Mouse (Mus musculus): ENCODE measurements around the gene Abhd14b. TPM values are rescaled to one million over a fixed set of nuclear protein-coding genes. Genes with fewer than 3 reads are reported as not detected.

Gene Abhd14b
- polyA plus RNA-seq, 1 experiment from 2014 or later = 15.3 TPM

- Histone ChIP-seq H3K9me3 (no peaks in the 10 kb centered on the region), H3K9ac (no peak overlapping the region), H3K4me2 (no peak overlapping the region), H3K27ac (no peak overlapping the region), H3K4me3 (no peak overlapping the region), H3K27me3 (0 out of 2 replicates have a peak, but pooled peaks cover 7% of the 10 kb centered on the region), H3K4me1 (peaks cover 16% of the 10 kb centered on the region), H3K36me3 (peaks cover 34% of the 10 kb centered on the region)
- no peak for ATAC-seq (ENCODE audit: borderline replicate concordance, extremely low read depth, low FRiP score, low TSS enrichment)
- WGBS = 87% methylated on average over 12 of the region's 12 CpGs
Measured at GRCm38 (mm10) chr9:106462430-106462800, 15.2 kb downstream of the Abhd14b start.

DNA sequence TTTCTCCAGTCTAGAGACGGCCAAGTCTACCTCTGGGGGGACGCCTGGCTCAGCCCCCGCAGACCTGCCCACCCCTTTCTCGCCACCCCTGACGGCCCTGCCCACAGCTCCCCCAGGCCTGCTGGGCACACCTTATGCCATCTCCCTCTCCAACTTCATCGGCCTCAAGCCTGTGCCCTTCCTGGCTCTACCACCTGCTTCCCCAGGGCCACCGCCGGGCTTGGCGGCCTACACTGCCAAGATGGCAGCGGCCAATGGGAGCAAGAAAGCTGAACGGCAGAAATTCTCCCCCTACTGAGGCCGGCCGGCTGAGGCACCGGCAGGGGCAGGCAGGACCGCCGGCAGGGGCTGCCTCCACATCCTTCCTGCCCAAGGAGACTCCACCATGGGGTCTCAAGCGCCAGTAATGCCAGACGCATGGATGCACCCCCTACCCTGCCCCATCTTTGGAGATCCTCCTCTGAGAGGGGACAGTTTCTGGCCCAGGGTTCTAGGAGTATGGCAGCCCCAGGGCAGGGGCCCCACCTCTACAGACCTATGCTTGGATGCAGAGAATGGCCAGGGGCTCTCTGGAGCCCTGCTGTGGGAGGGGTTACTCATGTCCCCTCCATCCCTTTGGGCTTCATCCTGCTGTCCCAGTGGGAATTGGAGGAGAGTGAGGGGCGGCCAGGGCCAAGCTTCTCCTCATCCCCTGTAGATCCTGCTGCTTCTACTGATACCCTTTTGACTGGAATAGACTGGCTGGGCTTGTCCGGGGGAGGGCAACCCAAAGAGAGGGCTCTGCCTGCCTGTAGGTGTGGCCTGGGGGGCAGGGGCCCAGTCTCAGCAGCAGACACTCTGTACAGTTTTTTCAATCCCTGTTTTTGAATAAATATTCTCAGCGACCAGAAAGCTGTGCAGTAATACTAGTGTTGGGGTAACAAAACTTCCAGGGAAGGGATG lies 16.1 kb downstream of the Abhd14b start:
- Histone ChIP-seq H3K4me1 (peaks cover 12% of the 10 kb centered on the region), H3K9ac (no peak overlapping the region), H3K9me3 (no peaks in the 10 kb centered on the region), H3K36me3 (peaks cover 34% of the 10 kb centered on the region), H3K4me2 (no peak overlapping the region), H3K4me3 (no peak overlapping the region), H3K27ac (no peak overlapping the region), H3K27me3 (0 out of 2 replicates have a peak, but pooled peaks cover 7% of the 10 kb centered on the region)
- WGBS = 82% methylated on average over 21 of the region's 21 CpGs
- ATAC-seq (ENCODE audit: borderline replicate concordance, extremely low read depth, low FRiP score, low TSS enrichment) = no peak

DNA sequence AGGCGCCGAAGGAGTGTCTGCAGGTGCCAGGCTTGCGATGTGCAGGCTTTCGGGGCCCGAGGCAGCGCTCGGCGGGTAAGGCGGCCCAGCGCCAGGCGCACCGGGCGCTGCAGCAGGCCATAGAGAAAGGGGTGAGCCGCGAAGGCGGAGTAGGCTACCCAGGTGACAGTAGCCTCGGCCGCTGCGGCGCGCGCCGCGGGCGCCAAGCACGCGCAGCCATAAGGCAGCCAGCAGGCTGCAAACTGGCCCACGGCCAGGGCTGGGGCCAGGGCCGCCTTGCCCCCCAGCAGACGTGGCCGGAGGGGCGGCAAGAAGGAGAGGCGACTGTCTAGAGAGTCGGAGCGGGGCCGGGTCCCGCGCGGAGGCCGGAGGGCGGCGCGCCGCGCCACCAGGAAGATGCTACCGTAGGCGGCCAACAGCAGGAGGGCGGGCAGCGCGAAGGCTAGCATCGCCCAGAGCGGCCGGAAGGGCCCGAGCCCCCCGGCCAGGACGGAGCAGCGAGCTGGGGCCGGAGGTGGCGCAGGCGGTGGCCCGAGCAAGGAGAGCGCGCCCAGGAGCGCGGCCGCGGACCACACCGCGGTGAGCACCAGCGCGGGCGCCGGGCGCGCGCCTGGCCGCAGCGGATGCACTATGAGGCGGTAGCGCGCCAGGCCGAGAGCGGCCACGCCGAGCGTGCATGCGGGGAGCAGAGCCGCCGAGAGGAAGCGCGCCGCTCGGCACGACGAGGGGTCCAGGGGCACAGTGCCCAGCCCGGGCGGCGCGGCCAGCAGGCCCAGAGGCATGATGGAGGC lies 17.7 kb downstream of the Abhd14b start:
- Histone ChIP-seq H3K4me1 (peaks cover 12% of the 10 kb centered on the region), H3K36me3 (peaks cover 30% of the 10 kb centered on the region), H3K9ac (peak overlapping the region; percentile 46), H3K27me3 (0 out of 2 replicates have a peak, but pooled peaks cover 7% of the 10 kb centered on the region), H3K27ac (no peak overlapping the region), H3K9me3 (no peaks in the 10 kb centered on the region), H3K4me2 (peak overlapping the region; percentile 85), H3K4me3 (peak overlapping the region; percentile 45)
- peak; percentile 58 for ATAC-seq (ENCODE audit: borderline replicate concordance, extremely low read depth, low FRiP score, low TSS enrichment)
- WGBS = 3% methylated on average over 99 of the region's 99 CpGs

GRCm38 (mm10) chr9:106465571-106466200 lies 18.4 kb downstream of the Abhd14b start, which contains the start of gene Gpr62:
Gpr62 (minus strand) TSS chr9:106465938.
- ATAC-seq (ENCODE audit: borderline replicate concordance, extremely low read depth, low FRiP score, low TSS enrichment) = no peak
- H3K27ac ChIP-seq = no peak within 1 kb of the TSS
- peaks cover 28% of the 10 kb centered on the region for H3K36me3 ChIP-seq
- H3K9ac ChIP-seq = peak within 1 kb of the TSS; percentile 46
- H3K9me3 ChIP-seq = no peaks in the 10 kb centered on the region
- WGBS = 37% methylated on average over 26 of the region's 26 CpGs
- H3K27me3 ChIP-seq = 0 out of 2 replicates have a peak, but pooled peaks cover 7% of the 10 kb centered on the region
- H3K4me1 ChIP-seq = peaks cover 12% of the 10 kb centered on the region
- H3K4me3 ChIP-seq = peak within 1 kb of the TSS; percentile 45
- H3K4me2 ChIP-seq = peak within 1 kb of the TSS; percentile 85

DNA sequence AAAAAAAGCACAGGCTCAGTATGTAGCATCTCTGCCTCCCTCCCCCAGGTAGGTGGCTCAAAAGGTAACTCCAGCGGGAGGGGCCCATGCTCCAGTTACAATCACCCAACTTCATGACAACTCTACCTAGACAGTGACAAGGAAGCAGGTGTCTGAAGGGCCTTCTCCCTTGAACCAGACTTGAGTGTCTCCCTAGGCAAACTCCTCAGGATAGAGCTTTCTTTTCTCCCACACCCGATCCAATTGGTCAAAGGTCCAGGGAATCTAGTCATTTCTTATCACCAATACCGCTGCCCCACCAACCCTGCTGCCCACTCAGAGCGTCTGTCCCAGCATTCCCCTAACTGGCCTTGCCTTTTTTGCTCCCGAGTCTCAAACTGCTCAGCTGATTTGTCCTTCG lies 19.5 kb downstream of the Abhd14b start:
- Histone ChIP-seq H3K27me3 (0 out of 2 replicates have a peak, but pooled peaks cover 7% of the 10 kb centered on the region), H3K4me2 (no peak overlapping the region), H3K9ac (no peak overlapping the region), H3K9me3 (no peaks in the 10 kb centered on the region), H3K27ac (no peak overlapping the region), H3K4me3 (no peak overlapping the region), H3K4me1 (peaks cover 15% of the 10 kb centered on the region), H3K36me3 (peaks cover 21% of the 10 kb centered on the region)
- no peak for ATAC-seq (ENCODE audit: borderline replicate concordance, extremely low read depth, low FRiP score, low TSS enrichment)
- WGBS = 81% methylated on average over 6 of the region's 6 CpGs

DNA sequence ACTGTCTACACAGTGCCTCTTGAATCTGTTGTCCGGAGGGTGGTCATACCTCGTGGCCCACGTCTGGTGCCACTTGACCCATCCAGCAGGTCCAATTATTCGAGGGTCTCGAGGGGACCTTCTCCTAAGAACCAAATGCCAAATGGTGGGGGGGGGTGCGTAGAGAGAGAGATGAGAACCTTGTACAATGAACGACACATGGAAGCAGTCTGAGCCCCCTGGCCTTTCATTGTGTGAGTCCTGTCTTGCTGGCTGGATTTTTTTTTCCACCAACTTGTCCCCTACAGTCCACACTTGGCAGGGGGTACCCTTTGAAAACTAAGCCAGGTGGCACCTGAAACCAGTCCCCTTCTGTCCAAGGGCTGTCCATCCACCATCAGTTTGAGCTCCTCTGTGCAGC lies 20.5 kb downstream of the Abhd14b start:
- Histone ChIP-seq H3K4me2 (no peak overlapping the region), H3K9ac (no peak overlapping the region), H3K36me3 (peaks cover 12% of the 10 kb centered on the region), H3K9me3 (no peaks in the 10 kb centered on the region), H3K4me3 (no peak overlapping the region), H3K27me3 (0 out of 2 replicates have a peak, but pooled peaks cover 7% of the 10 kb centered on the region), H3K4me1 (peaks cover 23% of the 10 kb centered on the region), H3K27ac (no peak overlapping the region)
- 84% methylated on average over 7 of the region's 7 CpGs for WGBS
- ATAC-seq (ENCODE audit: borderline replicate concordance, extremely low read depth, low FRiP score, low TSS enrichment) = no peak

- H3K27me3 ChIP-seq = 0 out of 2 replicates have a peak, but pooled peaks cover 7% of the 10 kb centered on the region
- H3K27ac ChIP-seq = no peak overlapping the region
- H3K4me3 ChIP-seq = no peak overlapping the region
- WGBS = 63% methylated on average over 6 of the region's 6 CpGs
- H3K36me3 ChIP-seq = no peaks in the 10 kb centered on the region
- no peak overlapping the region for H3K4me2 ChIP-seq
- H3K9me3 ChIP-seq = no peaks in the 10 kb centered on the region
- H3K4me1 ChIP-seq = peaks cover 33% of the 10 kb centered on the region
- H3K9ac ChIP-seq = no peak overlapping the region
- ATAC-seq (ENCODE audit: borderline replicate concordance, extremely low read depth, low FRiP score, low TSS enrichment) = no peak
Measured at GRCm38 (mm10) chr9:106469317-106469716, 22.1 kb downstream of the Abhd14b start.

DNA sequence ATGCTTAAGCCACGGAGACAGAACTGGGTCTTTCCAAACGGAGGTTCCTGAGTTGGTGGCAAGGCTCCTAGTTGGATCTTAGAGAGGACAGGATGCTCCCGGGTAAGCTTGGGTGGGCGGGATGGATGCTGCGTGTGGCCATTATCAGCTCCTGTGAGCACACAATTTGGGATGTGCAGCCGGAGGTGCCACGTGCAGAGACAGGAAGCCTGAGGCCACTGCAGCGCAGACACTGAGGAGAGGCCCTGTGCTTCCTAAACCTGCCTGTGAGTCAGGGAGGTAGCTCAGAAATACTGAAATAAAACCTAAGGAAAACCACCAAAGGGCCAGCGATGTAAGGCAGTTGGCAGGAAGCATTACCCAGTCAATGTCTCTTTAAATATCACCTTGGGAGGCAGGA lies 22.5 kb downstream of the Abhd14b start:
- H3K9me3 ChIP-seq = no peaks in the 10 kb centered on the region
- WGBS = 59% methylated on average over 9 of the region's 9 CpGs

DNA sequence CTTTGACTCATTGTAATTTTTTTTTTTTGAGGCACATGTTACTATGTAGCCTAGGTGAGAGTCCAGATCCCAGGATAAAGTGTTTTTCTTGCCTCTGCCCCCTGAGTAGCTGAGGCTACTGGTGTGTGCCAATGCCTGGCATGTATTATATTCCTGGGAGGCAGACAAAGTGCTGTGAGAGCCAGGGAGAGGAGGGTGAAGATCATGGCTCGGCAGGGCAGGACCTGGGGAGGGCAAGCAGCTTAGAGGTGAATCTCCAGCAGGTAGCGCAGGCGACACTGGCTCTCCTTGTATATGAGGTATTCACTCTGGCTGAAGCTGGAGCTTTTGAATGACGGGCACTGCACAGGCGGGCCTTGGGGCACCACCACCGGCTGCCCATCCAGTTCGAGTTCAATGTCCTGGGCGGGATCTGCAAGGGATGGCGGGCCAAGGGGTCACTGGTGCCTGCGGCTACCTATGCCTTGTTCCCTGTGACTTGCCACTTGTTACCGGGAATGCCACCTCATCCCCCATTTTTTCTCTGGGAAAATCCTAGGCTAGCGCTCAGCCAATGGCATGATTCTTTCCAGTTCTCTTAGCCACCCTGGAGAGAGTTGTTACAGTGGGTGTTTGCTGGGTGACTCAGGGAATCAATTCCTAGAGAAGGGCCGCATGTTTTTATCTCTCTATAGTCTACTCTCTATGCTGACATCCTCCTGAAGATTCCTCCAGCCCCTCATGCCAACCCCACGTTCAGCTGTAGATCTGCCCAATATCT lies 23.9 kb downstream of the Abhd14b start:
- Histone ChIP-seq H3K9me3 (no peaks in the 10 kb centered on the region), H3K4me3 (no peak overlapping the region), H3K9ac (no peak overlapping the region; the same call in 1 of the 2 replicates)

More for the DNA sequence above, 22.5 kb downstream of the Abhd14b start:
- H3K9ac ChIP-seq = no peak overlapping the region
- H3K27ac ChIP-seq = no peak overlapping the region
- H3K4me2 ChIP-seq = no peak overlapping the region
- no peak for ATAC-seq (ENCODE audit: borderline replicate concordance, extremely low read depth, low FRiP score, low TSS enrichment)
- no peak overlapping the region for H3K4me3 ChIP-seq
- H3K27me3 ChIP-seq = 0 out of 2 replicates have a peak, but pooled peaks cover 7% of the 10 kb centered on the region
- no peaks in the 10 kb centered on the region for H3K36me3 ChIP-seq
- peaks cover 34% of the 10 kb centered on the region for H3K4me1 ChIP-seq

GRCm38 (mm10) chr9:106471892-106472291 lies 24.6 kb downstream of the Abhd14b start:
- 10% methylated on average over 5 of the region's 5 CpGs for WGBS
- H3K36me3 ChIP-seq = no peaks in the 10 kb centered on the region
- H3K27me3 ChIP-seq = no peaks in the 10 kb centered on the region
- peaks cover 45% of the 10 kb centered on the region for H3K4me1 ChIP-seq
- peak; percentile 13; the same call in 1 of the 2 replicates for ATAC-seq (ENCODE audit: borderline replicate concordance, extremely low read depth, low FRiP score, low TSS enrichment)
- no peak overlapping the region for H3K4me3 ChIP-seq
- H3K4me2 ChIP-seq = peak overlapping the region; percentile 40
- no peaks in the 10 kb centered on the region for H3K9me3 ChIP-seq
- H3K9ac ChIP-seq = no peak overlapping the region; the same call in 1 of the 2 replicates
- 0 out of 2 replicates have a peak overlapping the region, but pooled peaks have one; percentile 30 for H3K27ac ChIP-seq

More for the DNA sequence above, 23.9 kb downstream of the Abhd14b start:
- H3K27ac ChIP-seq = no peak overlapping the region
- no peaks in the 10 kb centered on the region for H3K36me3 ChIP-seq
- H3K4me1 ChIP-seq = peaks cover 40% of the 10 kb centered on the region
- H3K27me3 ChIP-seq = no peaks in the 10 kb centered on the region
- no peak for ATAC-seq (ENCODE audit: borderline replicate concordance, extremely low read depth, low FRiP score, low TSS enrichment)
- WGBS = 71% methylated on average over 13 of the region's 14 CpGs
- peak overlapping the region; percentile 40 for H3K4me2 ChIP-seq
